Mouse (Mus musculus): Measurements from ENCODE around the gene Slc29a3.

Gene Slc29a3

DNA sequence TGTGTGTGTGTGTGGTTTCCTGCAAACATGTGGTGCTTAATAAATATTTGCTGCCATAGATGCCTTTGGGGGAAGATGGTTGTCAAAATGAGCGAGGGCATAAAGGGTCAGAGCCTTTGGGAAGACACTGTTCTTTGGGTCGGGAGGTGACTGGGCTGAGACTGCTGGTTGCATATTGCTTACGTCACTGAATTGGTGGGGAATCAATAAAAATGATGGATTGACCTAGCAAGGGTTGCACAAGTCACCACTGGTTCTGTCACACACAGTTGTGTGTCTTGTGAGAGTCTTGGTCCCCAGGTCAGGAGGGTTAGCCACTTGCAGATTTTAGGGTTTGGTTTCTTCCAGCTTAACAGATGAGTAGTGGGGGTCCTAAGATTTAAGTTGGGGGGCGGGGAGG, 75.3 kb downstream of the Slc29a3 start:
- CTCF ChIA-PET: interaction anchor here in 3 of 4 experiments (0.6 to 1.2 kb wide), 6 partner anchors 56 to 485 kb away, joined by 3 to 5 read pairs (median 3); no protein-coding TSS in a partner anchor
- POLR2A ChIA-PET: interaction anchor here in 3 of 4 experiments (0.6 to 1.2 kb wide), 4 partner anchors 65 to 231 kb away, joined by 3 to 4 read pairs (median 4); partner anchors contain the start of gene Slc29a3 (in 1 of the 3)

DNA sequence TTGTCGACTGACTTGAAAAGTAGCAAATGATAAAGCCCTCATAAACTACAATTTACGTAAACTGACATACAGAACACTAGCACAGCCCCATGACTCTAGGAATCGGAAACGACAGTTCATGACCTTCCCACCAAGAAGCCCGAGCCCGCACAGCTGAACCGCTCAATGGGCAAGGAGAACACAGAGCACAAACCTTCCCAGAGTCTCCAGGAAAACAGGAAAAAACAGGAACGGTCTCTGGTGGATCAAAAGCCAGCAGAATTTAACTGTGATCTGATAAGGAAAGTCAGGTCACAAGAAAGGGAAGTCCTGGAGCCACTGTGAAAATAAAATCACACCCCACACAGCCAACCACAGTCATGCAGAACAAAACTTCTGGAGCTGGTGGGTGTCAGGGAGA, 82.4 kb downstream of the Slc29a3 start:
- CTCF ChIA-PET: no interaction called here
- POLR2A ChIA-PET: no interaction called here

- ChIA-PET CTCF (no interaction called here), POLR2A (no interaction called here)
Measured at GRCm38 (mm10) chr10:60668591-60668990, 84.0 kb downstream of the Slc29a3 start.

Data from embryonic stem cell, embryonic (primary cell).